Mouse (Mus musculus) hindbrain, embryonic 11.5 days (tissue): ENCODE measurements around the gene Cyp4f17. TPM values are rescaled to one million over a fixed set of nuclear protein-coding genes. Genes with fewer than 3 reads are reported as not detected.
A peak's percentile ranks its signal among the peaks of the same experiment; 100 is the strongest.
"Not testable (repeated sequence)": the region's sequence is repeated elsewhere in the genome, so short reads cannot be mapped to it uniquely, and the experiment has no call there.

ENCODE experiments used
- ATAC-seq: fragments of 200-750 bp; cut with Nextera tagmentation; 2 replicates; pipeline ENCODE4 v1.8.0; 2017; ENCODE audit warnings: mild to moderate bottlenecking, moderate TSS enrichment, moderate library complexity; ENCODE audit not compliant: low FRiP score
- DNase-seq: peaks from one replicate; pipeline ENCODE4 v3.0.0-alpha.2; 2015; ENCODE audit warnings: low spot score
- H3K27ac ChIP-seq: fragments of 300-500 bp; sonication (generic); 2 replicates; pipeline ENCODE4 v1.5.1; 2014; ENCODE audit warnings: mild to moderate bottlenecking, low read depth, low read length
- H3K27me3 ChIP-seq: fragments of 300-500 bp; sonication (generic); 2 replicates; pipeline ENCODE4 v1.6.1; 2014; ENCODE audit warnings: mild to moderate bottlenecking, low read length, moderate library complexity, mixed read lengths; ENCODE audit not compliant: control insufficient read depth, insufficient read depth
- H3K36me3 ChIP-seq: fragments of 300-500 bp; sonication (generic); 2 replicates; pipeline ENCODE4 v1.6.1; 2014; ENCODE audit warnings: mild to moderate bottlenecking, low read length, moderate library complexity, mixed read lengths; ENCODE audit not compliant: control insufficient read depth, insufficient read depth
- H3K4me1 ChIP-seq: fragments of 300-500 bp; sonication (generic); replicated peaks from 2 replicates; pipeline ENCODE4 v1.6.1; 2014; ENCODE audit warnings: low read length, mixed read lengths; ENCODE audit not compliant: control insufficient read depth, insufficient read depth
- H3K4me2 ChIP-seq: fragments of 300-500 bp; sonication (generic); replicated peaks from 2 replicates; pipeline ENCODE4 v1.6.1; 2014; ENCODE audit warnings: mild to moderate bottlenecking, low read depth, low read length
- H3K4me3 ChIP-seq: fragments of 300-500 bp; sonication (generic); 2 replicates; pipeline ENCODE4 v1.5.1; 2014; ENCODE audit warnings: low read depth, low read length
- H3K9ac ChIP-seq: fragments of 300-500 bp; sonication (generic); 2 replicates; pipeline ENCODE4 v1.6.1; 2014; ENCODE audit warnings: low read depth, low read length
- H3K9me3 ChIP-seq: fragments of 300-500 bp; sonication (generic); 2 replicates; pipeline ENCODE4 v1.6.1; 2016; ENCODE audit warnings: low read length; ENCODE audit not compliant: control insufficient read depth
- WGBS: fragments of 180-500 bp; shearing (Covaris S2); extraction: QIAGEN DNeasy Blood & Tissue Kit; methylation state at CpG from one replicate; pipeline ENCODE4 v1.1.7; 2014; 5-methylcytosine and 5-hydroxymethylcytosine counted together
- polyA plus RNA-seq: library from polyadenylated mRNA; unstranded; fragments of >200 nt; fragmentation: Nextera tagmentation; extraction: Ambion mirVana; gene quantifications from 2 replicates; pipeline ENCODE4 v1.2.1, GENCODE M21; 2014

The Cyp4f17 gene
- polyA plus RNA-seq, 1 experiment from 2014 or later: 10.3 TPM

DNA sequence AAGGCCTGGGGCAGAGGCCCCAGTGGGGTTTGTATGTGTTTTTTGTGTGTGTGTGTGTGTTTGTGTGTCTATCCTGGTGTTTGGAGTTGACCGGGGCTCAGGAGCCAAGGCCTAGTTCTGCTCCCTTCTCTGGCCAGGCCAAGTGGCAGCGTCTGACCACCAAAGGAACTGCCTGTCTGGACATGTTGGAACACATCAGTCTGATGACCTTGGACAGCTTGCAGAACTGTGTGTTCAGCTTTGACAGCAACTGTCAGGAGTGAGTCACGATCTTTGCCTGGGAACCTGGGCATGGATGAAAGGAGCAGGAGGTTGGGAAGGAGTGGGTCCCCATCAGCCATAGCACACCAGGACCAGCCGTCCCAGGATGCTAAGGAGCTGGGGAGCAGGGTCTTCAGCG, 16.1 kb downstream of the Cyp4f17 start:
- Histone ChIP-seq H3K9ac (no peak overlapping the region), H3K4me2 (no peak overlapping the region), H3K36me3 (no peaks in the 10 kb centered on the region), H3K27ac (no peak overlapping the region), H3K27me3 (no peaks in the 10 kb centered on the region), H3K4me3 (no peak overlapping the region), H3K9me3 (no peaks in the 10 kb centered on the region), H3K4me1 (no peaks in the 10 kb centered on the region)
- no peak for DNase-seq
- ATAC-seq: no peak
- 95% methylated on average over 5 of the region's 5 CpGs for WGBS

GRCm38 (mm10) chr17:32522386-32522785, 16.5 kb downstream of the Cyp4f17 start:
- Histone ChIP-seq H3K9ac (no peak overlapping the region), H3K4me1 (no peaks in the 10 kb centered on the region), H3K4me3 (no peak overlapping the region), H3K4me2 (no peak overlapping the region), H3K27me3 (no peaks in the 10 kb centered on the region), H3K9me3 (no peaks in the 10 kb centered on the region), H3K36me3 (no peaks in the 10 kb centered on the region), H3K27ac (no peak overlapping the region)
- DNase-seq (no peak), ATAC-seq (no peak)
- 90% methylated on average over 4 of the region's 4 CpGs for WGBS

DNA sequence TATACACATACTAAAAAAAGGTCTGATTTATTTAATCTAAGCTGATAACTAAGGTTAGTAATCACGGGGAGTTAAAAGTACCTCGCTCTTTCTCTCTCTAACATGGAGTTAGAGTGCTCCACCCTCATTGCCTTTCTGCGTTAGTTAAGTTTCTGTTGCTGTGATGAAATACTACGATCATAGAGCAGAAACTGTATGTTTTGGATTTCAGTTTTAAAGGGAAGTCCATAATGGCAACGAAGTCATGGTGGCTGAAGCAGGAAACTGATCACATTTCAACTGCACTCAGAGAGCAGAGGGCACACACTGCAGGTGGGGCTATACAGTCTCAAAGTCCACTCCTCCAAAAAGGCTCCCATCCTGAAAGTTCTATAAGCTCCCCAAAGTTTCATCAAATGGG, 17.0 kb downstream of the Cyp4f17 start:
- DNase-seq: no peak
- Histone ChIP-seq H3K9ac (no peak overlapping the region), H3K4me1 (no peaks in the 10 kb centered on the region), H3K4me2 (no peak overlapping the region), H3K27me3 (no peaks in the 10 kb centered on the region), H3K36me3 (no peaks in the 10 kb centered on the region), H3K4me3 (no peak overlapping the region), H3K9me3 (no peaks in the 10 kb centered on the region), H3K27ac (no peak overlapping the region)
- WGBS: 90% methylated on average over 5 of the region's 5 CpGs
- ATAC-seq: no peak

- 93% methylated on average over 11 of the region's 11 CpGs for WGBS
- Histone ChIP-seq H3K4me2 (no peak overlapping the region), H3K36me3 (no peaks in the 10 kb centered on the region), H3K4me1 (no peaks in the 10 kb centered on the region), H3K9ac (no peak overlapping the region), H3K27ac (no peak overlapping the region), H3K4me3 (no peak overlapping the region), H3K9me3 (no peaks in the 10 kb centered on the region), H3K27me3 (no peaks in the 10 kb centered on the region)
- DNase-seq (no peak), ATAC-seq (no peak)
These were observed 18.0 kb downstream of the Cyp4f17 start for GRCm38 (mm10) chr17:32523895-32524294.

DNA sequence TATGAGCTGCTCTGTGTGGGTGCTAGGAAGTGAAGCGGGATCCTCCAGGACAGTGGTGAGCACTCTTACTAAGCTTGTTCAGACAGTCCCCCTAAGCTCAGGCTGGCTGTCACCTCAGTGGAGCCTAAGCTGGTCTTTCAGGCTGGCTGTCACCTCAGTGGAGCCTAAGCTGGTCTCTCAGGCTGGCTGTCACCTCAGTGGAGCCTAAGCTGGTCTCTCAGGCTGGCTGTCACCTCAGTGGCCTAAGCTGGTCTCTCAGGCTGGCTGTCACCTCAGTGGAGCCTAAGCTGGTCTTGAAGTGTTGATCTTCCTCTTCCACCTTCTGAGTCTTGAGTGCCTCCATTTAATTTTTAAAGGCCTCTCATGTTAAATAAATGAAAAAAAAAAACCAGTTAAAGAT, 20.5 kb downstream of the Cyp4f17 start:
- H3K27me3 ChIP-seq, H3K36me3 ChIP-seq, ATAC-seq, H3K27ac ChIP-seq, H3K4me2 ChIP-seq, DNase-seq, H3K9ac ChIP-seq, H3K9me3 ChIP-seq, H3K4me3 ChIP-seq, H3K4me1 ChIP-seq: not testable (repeated sequence)
- WGBS: 100% methylated on average over 1 of the region's 1 CpGs

DNA sequence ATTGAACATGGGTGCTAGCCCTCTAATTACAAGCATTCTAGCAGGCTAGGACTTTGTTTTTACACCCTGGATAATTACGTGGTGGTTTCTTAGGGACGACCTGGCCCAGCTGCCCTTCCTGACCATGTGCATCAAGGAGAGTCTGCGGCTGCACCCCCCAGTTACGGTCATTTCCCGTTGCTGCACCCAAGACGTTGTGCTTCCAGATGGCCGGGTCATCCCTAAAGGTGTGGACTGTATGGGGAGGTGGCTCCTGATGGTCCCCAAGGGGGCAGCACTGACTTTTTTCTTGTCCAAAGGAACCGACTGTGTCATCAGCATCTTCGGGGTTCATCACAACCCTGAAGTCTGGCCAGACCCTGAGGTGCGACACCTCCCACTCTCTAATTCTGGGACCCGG, 21.9 kb downstream of the Cyp4f17 start:
- H3K4me2 ChIP-seq: no peak overlapping the region
- H3K27me3 ChIP-seq: no peaks in the 10 kb centered on the region
- no peak overlapping the region for H3K9ac ChIP-seq
- ATAC-seq (no peak), DNase-seq (no peak)
- no peaks in the 10 kb centered on the region for H3K36me3 ChIP-seq
- no peaks in the 10 kb centered on the region for H3K4me1 ChIP-seq
- WGBS: 87% methylated on average over 11 of the region's 11 CpGs
- no peak overlapping the region for H3K4me3 ChIP-seq
- H3K27ac ChIP-seq: no peak overlapping the region
- H3K9me3 ChIP-seq: no peaks in the 10 kb centered on the region

DNA sequence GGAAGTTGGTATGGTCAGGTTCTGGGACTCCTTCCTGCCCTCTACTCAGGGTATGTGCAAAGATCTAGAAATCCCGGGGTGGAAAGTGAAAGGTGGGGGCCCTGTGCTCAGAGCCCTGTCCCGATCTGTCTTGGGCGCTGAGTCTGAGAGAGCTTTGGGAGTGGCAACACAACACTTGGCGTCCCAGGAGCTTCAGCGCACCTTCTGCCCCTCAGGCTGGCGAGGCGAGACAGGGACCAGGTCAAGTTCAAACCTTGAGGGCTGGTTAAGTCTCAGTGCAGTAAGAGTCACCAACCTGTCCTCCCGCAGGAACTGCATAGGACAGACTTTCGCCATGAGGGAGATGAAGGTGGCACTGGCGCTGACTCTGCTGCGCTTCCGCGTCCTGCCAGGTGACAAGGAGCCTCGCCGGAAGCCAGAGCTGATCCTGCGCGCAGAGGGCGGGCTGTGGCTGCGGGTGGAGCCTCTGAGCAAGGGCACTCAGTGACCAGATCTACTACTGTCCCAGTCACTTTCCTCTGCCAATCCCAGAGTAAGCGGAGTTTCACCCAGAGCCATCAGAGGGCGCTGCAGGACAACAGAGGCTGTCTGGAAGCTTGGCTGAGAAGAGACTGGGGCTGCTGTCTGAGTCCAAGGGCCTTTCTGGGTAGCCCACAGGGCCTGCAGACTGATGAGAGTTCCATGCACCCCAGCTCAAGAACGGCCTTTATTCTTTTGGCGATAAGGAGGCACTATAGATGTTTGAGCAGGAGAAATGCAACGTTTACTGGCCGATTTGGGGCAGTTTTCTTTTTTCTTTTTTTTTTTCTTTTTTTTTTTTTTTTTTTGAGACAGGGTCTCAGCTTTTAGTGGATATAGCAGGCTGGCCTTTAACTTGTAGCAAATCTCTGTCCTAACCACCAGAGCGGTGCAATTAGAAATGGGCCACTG, 22.8 kb downstream of the Cyp4f17 start:
- H3K4me2 ChIP-seq: peak overlapping the region; percentile 42
- DNase-seq (peak; percentile 91), ATAC-seq (peak; percentile 74)
- H3K27me3 ChIP-seq: no peaks in the 10 kb centered on the region
- H3K27ac ChIP-seq: no peak overlapping the region
- WGBS: 18% methylated on average over 26 of the region's 26 CpGs
- peak overlapping the region; percentile 45 for H3K9ac ChIP-seq
- H3K36me3 ChIP-seq: no peaks in the 10 kb centered on the region
- no peaks in the 10 kb centered on the region for H3K9me3 ChIP-seq
- H3K4me3 ChIP-seq: peak overlapping the region; percentile 17; the same call in 1 of the 2 replicates
- no peaks in the 10 kb centered on the region for H3K4me1 ChIP-seq

GRCm38 (mm10) chr17:32532356-32532755, 26.5 kb downstream of the Cyp4f17 start:
- H3K27me3 ChIP-seq, H3K27ac ChIP-seq, H3K9ac ChIP-seq, H3K36me3 ChIP-seq, H3K9me3 ChIP-seq, DNase-seq, H3K4me3 ChIP-seq, H3K4me1 ChIP-seq, H3K4me2 ChIP-seq, ATAC-seq: not testable (repeated sequence)
- 59% methylated on average over 4 of the region's 4 CpGs for WGBS

DNA sequence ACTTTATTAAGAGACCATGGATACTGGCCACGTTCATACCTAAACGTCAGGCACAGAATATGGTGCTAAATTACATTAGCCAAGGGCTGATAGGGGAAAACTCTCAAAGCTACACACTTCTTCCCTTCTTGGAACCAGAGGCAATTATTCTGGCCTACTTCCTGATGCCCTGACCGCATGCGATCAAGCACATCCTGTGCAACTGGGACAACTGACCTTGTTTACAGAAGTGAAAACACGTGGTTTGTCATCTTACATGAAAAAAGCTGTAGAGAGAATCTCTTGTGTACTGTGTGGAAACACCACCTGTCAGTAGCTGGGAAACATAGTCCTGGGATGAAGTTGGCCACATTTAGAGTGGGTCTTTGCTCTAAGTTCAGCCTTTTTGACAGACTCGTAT, 28.2 kb downstream of the Cyp4f17 start:
- no peak overlapping the region for H3K9ac ChIP-seq
- H3K36me3 ChIP-seq: no peaks in the 10 kb centered on the region
- no peaks in the 10 kb centered on the region for H3K9me3 ChIP-seq
- H3K4me3 ChIP-seq: no peak overlapping the region
- no peaks in the 10 kb centered on the region for H3K4me1 ChIP-seq
- DNase-seq: no peak
- no peak overlapping the region for H3K27ac ChIP-seq
- ATAC-seq: no peak
- H3K4me2 ChIP-seq: no peak overlapping the region
- WGBS: 87% methylated on average over 6 of the region's 6 CpGs
- H3K27me3 ChIP-seq: no peaks in the 10 kb centered on the region
